Mouse (Mus musculus): ENCODE results near the gene Disc1.

Disc1 gene

DNA sequence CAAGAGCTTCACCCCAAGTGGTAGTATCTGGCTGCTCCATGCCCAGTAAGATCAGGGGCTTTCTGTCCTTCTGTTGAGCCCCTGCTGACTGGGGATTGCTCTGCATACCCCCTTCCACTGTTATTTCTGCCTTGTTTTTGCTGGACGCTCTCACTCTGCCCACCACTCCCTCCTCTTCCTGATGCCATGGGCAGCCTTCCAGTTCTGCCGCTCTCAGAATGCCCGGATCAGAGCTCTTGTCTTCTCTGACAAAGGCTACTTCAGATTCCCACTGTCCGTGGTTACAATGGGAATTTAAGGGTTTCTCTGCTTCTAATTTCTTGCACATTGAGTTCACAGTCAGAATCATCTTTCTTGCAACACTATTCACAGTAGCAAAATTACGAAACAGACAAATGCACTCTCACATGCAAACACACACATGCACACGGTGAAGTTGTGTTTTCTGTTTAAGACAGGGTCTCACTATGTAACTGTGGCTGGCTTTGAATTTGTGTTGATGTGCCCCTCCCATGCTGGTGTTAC lies 214.2 kb downstream of the Disc1 start:
- DNase-seq (ENCODE audit: low spot score in 2 of 2) = no peak

DNA sequence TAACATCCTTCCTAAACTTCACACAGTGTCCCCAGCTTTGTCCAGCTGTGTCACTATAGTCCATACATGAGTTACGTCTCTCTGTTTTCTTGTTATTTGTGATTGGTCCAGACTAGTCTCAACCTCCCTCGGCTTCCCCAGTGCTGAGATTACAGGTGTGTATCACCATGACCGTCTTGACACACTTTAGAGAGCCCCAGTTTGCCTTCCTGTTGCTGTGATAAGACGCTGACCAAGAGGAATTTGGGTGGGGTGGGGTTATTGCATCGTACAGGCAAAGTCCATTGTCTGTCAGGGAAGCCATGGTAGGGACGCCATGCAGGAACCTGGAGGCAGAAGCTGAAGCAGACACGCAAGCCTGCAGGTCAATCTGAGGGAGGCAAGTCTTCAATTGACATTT lies 216.3 kb downstream of the Disc1 start:
- no peak for DNase-seq (ENCODE audit: low spot score in 2 of 2)

DNA sequence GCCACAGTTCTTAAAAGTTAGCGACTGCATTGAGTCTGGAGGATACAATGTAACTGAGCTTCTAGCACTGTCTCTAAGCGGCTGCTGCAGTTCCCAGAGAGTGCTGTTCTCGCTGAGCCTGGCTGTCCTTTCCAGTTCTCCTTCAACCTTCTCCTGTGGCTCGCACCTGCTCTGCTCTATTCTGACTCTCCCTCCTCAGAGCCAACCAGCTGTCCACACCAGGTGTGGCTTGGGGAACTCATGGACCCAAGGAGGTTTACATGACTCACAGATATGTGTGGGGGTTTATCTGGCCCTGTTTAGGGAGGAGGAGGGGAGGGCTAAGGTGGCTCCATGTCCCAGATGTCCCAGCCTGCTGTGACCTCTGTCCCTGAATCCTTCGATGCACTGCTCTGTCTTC lies 217.4 kb downstream of the Disc1 start:
- no peak for DNase-seq (ENCODE audit: low spot score in 2 of 2)

DNA sequence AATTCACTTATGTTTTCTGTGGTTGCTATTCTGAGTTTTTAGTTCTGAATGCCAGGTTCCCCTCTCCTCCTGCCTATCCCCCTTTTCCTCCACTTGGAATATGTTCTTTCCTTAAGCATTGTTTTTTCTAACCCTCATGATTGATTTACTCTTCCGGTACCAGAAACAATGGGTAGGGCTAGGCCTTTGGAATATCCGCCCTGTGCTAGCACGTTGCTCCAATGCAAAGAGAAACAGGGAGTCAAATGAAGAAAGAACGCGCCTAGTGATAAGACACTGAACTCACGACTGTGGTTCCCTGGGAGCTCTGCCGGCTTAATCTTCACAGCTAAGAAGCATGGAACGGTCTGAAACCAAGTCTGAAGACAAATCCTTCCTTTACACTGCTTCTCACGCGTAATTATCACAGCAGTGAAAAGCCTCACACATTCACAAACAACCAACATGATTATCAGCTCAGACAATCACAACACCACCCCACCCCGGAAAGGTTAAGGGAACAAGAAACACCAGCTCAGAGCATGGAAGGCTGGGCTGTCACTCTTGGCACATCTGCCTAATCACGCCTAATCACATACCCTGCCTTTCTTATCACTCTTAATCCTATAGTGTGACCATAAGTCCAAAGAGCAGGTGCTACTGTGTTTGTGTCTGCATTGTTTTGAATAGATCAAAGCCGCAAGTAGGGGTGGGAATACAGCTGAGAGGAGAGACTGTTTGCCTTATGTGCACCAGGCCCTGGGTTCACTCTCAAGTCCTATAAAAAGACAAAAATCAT lies 218.3 kb downstream of the Disc1 start:
- no peak for DNase-seq (ENCODE audit: low spot score in 2 of 2)

DNA sequence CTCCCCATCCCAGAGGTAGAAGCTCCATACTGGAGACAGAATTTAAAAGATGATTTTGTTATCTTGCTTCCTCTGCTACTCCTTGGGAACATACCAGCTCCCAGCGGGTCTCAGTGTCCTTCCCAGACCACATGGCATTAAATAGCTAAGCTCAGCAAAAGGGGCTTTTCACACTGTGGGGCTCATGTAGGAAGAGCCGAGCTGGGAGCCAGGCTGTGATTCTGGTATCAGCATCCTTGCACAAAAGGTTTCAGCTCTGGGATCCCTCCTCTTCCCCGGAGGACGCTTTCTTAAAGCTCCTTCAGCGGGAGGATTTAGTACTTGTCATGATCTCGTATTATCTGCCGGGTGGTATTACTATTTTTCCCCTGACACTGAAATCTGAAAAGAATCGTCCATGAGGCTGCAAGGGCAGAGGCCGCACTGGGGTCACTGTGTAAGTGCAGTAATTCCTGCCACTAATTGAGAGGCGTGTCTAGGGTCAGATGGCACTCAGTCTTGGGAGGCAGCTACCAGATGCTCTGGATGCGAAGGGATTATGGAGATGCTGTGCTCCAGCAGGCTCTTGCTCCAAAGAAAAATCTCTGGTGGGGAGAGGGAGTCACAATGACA lies 223.2 kb downstream of the Disc1 start:
- DNase-seq (ENCODE audit: low spot score in 2 of 2) = no peak

DNA sequence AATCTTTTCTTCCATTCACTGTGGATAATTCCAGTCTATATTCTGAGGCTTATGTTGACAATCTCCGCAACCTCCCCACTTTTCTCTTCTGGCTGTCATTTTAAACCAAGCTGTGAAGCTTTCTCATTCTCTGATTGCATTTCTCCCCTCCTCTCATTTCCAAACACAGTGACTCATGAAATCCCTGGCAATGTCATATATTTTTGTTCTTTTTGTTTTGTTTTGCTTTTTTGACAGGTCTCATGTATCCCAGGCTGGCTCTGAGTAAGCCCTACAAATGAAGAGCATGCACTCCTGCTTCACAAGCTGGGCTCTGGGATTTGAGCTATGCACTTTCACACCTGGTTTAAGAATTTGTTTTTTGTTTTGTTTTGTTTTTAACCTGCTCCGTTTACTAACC lies 225.2 kb downstream of the Disc1 start:
- DNase-seq (ENCODE audit: low spot score in 2 of 2) = no peak

DNA sequence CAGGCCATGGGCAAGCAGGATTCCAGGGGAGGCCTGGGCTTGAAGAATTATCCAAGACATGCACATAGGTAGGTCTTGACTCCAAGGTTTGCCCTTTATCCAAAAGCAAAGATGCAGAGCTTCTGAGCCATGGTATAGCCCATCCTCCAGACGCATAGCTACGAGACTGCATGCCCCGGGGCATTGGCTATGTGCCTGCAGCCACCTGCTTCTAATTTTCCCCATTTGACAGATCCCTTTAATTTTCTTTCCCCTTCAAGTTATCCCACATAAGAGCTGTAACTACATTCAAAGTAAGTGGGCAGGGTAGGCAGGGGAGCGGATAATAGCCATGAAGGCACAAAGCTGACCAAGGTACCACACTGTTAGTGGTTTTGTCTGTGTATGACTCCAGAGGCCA lies 225.9 kb downstream of the Disc1 start:
- no peak for DNase-seq (ENCODE audit: low spot score in 2 of 2)

DNA sequence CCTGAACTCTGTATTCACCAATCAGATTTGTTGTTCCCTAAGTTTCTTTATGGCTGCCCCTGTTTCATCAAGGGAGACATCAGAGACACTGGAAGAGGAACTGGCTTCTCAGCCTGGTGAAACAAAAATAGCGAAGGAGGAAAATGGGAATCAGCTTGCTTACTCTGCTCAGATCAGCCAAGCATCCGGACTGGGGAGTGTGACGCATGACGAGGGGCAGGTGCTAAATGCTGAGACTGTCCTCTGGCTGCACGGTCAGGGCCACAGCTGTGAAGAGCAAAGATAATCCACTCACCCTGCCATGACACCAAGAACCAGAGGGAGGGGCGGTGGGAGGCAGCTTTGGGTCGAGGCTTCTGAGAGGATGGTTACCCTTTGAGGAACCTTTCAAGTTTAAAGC lies 228.5 kb downstream of the Disc1 start:
- DNase-seq (ENCODE audit: low spot score in 2 of 2) = no peak

DNA sequence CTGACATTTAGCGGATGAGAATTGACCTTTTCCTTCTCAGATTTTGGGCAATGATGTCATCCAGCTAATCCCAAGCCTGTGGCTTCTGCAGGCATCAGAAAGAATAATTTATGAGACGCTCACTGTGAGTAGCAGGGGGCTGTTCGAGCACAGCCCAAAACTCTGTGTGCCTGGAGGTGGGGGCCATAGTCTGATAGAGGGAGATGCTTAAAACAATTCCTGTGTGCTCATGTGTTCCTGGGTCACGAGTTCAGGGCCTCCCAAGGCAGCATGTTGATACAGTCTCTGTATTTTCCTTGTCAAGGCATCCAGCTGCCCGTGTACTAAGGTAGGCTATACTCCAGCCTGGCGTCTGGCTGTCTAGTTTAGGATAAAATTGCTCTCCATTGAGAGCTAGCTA lies 229.5 kb downstream of the Disc1 start:
- DNase-seq (ENCODE audit: low spot score in 2 of 2) = no peak

DNA sequence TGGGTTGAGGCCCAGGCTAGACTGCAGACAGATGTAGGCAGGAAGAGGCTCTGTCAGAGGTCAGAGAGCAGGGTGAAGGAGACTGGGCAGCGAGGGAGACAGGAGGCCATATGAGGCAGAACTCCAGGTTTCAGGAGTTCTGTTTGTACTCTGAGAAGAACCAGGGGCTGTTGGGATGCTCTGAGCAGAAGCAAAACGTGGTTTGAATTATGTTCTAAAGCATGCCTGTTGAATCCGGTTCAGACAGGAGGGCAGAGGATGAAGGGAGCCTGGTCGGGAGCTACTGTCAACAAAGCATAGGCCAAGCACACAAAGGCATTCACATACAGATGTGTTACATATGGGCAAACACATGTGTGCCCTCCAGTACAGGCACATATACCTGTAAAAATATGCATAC lies 230.9 kb downstream of the Disc1 start:
- DNase-seq (ENCODE audit: low spot score in 2 of 2) = no peak

DNA sequence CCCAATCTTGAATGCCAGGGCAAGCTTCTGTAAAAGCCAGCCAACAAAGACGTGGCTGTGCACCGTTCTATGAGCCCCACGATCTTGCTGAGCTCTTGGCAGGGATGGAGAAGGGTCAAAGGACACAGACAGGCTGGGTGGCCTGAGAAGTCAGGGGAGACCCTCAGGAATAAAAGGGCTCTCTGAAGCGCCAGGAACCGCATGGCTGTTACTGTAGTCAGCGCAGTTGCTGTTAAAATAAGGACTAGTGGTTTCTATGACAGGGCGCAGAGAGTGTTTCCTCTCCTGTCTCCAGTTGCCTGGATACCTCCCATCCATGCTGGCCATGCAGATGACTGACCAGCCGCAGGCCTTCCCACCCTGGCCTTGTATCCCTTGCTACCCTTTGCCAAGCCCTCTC lies 231.4 kb downstream of the Disc1 start:
- no peak for DNase-seq (ENCODE audit: low spot score in 2 of 2)

DNA sequence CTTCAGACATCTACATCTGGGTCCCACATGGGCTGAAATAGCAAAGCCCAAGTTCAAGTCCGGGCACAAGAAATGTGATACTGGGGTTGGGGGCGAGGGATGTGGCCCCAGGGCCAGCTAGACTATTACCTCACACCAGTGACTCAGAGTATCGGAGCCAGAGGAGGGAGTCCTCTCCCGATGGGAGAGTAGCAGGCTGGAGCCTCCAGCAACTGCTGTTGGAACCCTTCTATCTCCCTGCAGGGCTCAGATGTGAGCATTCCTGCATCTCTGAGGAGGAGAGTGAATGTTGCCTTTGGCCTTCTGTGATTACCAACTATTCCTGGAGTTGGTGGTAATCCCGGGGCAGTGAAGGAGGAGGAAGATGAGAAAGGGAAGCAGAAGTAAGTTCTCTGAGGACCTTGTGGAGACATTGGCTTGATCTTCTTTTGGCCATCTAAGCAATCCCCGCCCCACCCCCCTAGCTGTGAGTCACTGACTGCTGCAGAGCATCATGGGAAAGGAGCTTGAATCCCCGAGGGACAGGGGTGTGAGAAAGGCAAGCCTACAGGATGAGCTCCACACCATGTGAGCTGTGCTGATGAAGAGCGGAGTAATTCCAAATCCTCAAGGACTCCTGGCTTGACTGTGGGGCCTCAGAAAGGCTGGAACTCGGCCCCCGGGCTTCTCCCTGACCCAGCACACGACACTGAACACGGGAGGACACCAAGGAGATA lies 232.1 kb downstream of the Disc1 start:
- DNase-seq (ENCODE audit: low spot score in 2 of 2) = no peak

DNA sequence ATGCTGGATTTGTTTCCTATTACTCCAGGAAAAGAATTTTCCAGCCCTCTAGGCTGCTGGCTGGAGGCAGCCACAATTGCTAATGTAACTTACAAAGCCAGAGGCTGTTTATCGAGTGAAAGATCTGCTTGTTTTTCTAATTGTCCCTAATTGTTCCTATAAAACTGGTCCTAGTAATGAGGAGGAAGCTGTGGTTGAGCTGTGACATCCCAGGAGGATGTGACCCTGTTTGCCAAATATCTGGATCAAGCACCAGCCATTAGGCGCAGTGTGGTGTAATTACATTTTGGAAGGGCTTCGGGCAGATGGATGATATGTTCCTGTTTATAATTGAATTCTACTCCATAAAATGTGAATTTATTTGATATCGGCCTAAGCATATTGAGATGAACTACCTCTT lies 233.3 kb downstream of the Disc1 start:
- DNase-seq (ENCODE audit: low spot score in 2 of 2) = no peak

DNA sequence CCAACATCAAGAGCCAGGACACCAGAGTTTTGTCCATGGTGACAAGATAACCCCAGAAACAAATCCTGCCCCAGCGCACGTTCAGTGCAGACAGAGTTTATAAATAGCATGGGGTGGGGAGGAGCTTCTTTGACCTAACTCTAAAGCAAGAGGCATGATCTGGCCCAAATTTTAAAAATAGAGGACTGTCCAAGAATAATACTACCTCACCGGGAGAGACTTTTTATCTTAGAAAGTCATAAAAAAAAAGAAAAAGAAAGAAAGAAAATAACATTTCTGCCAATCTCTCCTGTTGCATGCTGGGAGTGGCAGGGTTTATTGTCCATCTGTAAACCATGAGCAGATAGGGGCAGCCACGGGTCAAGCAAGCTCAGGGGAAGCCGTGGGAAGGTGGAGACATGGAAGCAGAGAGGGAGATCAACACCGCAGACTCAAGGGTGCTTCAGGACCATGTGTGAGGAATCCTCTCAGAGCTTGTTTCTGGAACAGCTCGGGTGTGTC lies 233.9 kb downstream of the Disc1 start:
- no peak for DNase-seq (ENCODE audit: low spot score in 2 of 2)

DNA sequence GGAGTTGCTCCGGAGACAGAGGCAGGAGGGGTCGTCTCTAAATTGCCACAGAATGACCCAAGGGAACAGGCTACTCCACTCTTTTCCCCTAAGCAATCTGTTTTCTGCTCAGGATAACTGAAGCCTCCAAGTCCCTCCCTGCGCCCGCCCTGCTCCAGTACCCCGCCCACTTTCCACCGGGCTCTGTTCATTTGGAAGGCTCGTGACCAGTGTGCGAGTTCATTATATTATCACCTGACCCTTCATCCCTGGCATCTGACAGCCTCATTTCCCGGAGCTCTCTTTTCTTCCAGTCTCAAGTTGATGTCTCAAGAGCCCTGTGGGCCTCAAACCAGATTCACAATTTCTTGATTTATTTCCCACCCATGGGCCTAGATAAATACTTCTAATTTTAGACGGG lies 237.5 kb downstream of the Disc1 start:
- no peak for DNase-seq (ENCODE audit: low spot score in 2 of 2)

DNA sequence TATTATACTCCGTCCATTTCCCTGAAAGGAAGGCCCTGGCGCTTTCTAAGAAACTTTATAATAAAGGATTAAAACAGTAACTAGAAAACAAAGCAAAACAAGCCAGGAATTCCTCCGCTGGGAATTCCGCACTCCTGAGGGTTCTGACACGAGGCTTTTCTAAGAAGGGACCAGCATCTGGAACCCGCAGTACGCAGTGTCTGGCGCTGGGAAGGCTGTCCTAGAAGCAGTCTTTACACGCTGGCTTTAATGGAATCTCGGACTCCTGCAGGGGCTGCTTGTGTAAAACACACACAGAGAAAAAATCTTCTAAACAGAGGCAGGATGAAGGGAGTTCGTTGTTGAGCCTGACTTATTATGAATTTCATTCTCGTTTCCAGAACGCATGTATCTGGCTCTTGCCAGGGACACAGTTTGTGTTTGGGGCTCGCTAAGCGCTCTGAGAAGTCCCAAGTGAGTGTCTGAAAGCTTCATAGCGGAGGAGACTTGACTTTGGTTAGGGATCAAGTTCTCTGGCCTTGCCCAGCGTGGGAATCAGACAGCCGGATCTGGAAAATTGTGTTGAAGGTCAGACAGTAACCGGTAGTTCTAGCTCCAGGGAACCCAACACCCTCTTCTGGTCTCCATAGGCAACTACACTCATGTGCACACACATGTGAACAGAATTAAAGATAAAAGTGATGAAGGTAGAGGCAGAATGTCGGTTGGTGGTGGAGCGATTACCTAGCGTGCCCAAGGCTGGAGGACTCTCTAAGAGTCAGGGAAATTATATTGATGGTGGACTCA lies 238.1 kb downstream of the Disc1 start:
- no peak for DNase-seq (ENCODE audit: low spot score in 2 of 2)

DNA sequence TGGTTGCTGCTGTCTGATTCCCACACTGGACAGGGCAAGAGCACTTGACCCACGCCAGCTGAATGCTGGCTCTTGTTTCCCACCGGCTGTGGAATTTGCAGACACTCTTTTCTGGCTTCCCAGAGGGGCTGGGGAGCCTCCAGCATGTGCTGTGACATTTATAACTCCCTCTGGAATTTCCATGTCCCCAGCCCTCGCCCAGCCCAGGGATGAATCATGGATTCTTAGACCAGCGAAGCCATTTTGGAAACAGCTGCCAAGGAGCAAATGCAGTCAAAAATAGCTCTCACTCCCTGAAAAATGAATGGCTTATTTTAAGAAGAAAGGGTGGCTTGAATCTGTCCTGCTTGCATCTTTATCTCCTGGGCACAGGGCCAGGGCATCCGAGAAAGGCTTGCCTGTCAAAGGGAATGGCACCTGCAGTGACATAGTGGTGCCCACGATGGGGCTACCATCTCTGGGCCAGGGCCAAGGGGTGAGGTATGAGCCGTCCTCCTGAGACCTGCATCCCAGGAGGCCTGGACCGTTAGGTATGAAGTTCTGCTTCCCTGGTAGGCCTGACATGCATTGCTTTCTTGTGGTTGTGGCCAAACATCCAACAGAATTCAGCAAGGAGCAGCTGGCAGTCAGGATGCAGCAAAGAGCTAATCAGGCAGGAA lies 239.1 kb downstream of the Disc1 start:
- DNase-seq (ENCODE audit: low spot score in 2 of 2) = peak; percentile 83 to 84

DNA sequence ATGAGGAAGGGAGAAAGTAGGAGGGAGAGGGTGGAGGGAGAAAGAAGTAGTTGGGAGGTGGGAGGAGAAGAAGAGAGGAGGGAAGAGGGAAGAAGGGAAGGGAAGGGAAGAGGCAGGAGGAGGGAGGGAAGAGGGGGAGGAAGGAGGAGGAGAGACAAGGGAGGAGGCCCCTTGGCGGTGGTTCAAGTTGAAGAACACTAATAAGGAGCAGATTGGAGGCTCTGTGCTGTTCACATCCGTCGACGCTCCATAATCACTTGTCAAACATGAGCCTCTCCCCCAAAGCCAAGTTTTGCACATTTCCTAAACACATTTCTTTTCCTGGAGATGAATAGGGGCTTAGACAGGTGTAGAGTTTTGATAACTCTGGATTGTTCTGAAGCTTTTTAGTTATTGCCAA lies 245.3 kb downstream of the Disc1 start:
- DNase-seq (ENCODE audit: low spot score in 2 of 2) = no peak

DNA sequence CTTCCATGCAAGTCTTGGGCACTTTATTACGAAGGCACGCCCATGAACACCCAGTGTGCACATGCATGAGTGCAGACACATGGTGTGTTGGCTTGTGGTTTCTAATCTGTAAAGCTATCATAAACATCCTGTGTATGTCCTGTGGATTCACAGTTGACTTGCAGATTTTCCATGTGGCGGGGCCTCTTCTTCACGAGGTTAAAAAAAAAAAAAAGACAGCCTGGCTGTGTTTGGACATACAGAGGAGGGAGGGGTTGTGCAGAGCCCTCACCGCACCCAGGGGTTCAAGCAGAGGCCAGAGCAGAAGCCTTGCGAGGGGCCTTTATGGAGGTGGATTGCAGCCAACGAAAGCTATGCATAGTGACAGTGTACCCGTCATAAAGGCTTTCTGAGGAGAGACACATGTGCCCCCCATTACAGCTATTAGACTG lies 248.0 kb downstream of the Disc1 start:
- no peak for DNase-seq (ENCODE audit: low spot score in 2 of 2)

DNA sequence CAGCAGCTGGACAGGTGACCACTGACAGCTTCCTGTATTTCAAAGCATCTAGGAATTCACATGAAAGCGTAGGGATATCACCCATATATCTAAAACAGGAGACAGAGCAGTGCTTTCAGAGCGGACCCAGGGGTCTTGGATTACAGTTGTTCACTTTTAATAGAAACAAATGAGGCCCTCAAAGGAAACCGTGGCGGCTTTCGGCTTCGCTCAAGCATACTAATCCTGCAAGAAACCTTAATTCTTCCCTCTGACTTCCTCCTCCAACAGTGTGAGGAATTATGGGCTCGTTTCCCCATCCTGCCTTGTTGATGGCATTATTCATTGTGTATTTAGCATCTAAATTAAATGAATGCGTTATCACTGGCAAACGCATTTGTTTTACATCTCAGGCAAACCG lies 252.7 kb downstream of the Disc1 start:
- DNase-seq (ENCODE audit: low spot score in 2 of 2) = no peak

DNA sequence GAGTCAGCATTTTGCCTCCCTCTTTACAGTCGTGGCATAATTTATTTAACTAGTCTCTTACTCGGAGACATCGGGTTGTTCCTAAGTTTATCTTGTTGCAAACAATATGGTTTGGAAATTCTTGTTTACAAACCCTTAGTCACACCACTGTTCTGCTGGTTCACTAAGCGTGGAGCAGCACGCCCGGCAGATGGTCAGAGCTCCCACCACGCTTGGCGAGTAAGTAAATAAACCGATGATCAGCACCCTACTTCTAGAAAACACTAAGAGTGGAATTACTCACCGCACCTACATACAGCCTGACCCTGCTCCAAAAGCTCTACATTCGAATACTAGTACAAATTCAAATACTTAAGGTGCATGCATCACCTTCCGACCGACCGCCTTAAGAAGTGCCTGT lies 256.0 kb downstream of the Disc1 start:
- DNase-seq (ENCODE audit: low spot score in 2 of 2) = no peak

All from frontal cortex, postnatal 36 days (tissue).